Mouse (Mus musculus) mouse embryonic stem cell (cell line): ENCODE data around the gene Mpnd.

Source experiments
- in situ Hi-C, 2 experiments: fragments of 300-500 bp; cut with MboI; formaldehyde crosslinking; loops; 1 replicate in 1 of 2; 3 replicates in 1 of 2; pipeline ENCODE4 v1.14.3; 2019 to 2020; ENCODE audit warnings: low sequenced_read_pairs in 2 of 2, low pct_unique_long_range_greater_than_20kb in 1 of 2, mixed read lengths in 1 of 2; ENCODE audit not compliant: unreplicated experiment in 1 of 2

Gene Mpnd

GRCm38 (mm10) chr17:56016793-56017785 is 11.6 kb downstream of the Mpnd start:
- in situ Hi-C loops, result no loop called here

GRCm38 (mm10) chr17:56017848-56018247 is 12.3 kb downstream of the Mpnd start:
- in situ Hi-C loops, result no loop called here

GRCm38 (mm10) chr17:56018347-56019131 is 13.0 kb downstream of the Mpnd start:
- in situ Hi-C loops, result no loop called here

GRCm38 (mm10) chr17:56020400-56021084 is 15.0 kb downstream of the Mpnd start:
- in situ Hi-C loops, result no loop called here

GRCm38 (mm10) chr17:56021161-56021910 is 15.8 kb downstream of the Mpnd start:
- in situ Hi-C loops, result no loop called here

GRCm38 (mm10) chr17:56022131-56022988 is 16.8 kb downstream of the Mpnd start:
- in situ Hi-C loops, result no loop called here

- in situ Hi-C loops, result no loop called here
These were observed 17.4 kb downstream of the Mpnd start for GRCm38 (mm10) chr17:56022989-56023290.

- in situ Hi-C loops, result no loop called here
These were observed 17.9 kb downstream of the Mpnd start for GRCm38 (mm10) chr17:56023386-56023785.

GRCm38 (mm10) chr17:56024476-56024875 is 19.0 kb downstream of the Mpnd start:
- in situ Hi-C loops, result no loop called here

GRCm38 (mm10) chr17:56024931-56025330 is 19.4 kb downstream of the Mpnd start:
- in situ Hi-C loops, result no loop called here

- in situ Hi-C loops, result no loop called here
These were observed 20.8 kb downstream of the Mpnd start for GRCm38 (mm10) chr17:56026303-56026702.

- in situ Hi-C loops, result no loop called here
These were observed 21.4 kb downstream of the Mpnd start for GRCm38 (mm10) chr17:56026881-56027280.

GRCm38 (mm10) chr17:56027801-56028441 is 22.4 kb downstream of the Mpnd start:
- in situ Hi-C loops, result no loop called here

GRCm38 (mm10) chr17:56030238-56030870 is 24.8 kb downstream of the Mpnd start:
- in situ Hi-C loops, result no loop called here

- in situ Hi-C loops, result no loop called here
These were observed 25.4 kb downstream of the Mpnd start for GRCm38 (mm10) chr17:56030919-56031318.

- in situ Hi-C loops, result no loop called here
These were observed 25.9 kb downstream of the Mpnd start for GRCm38 (mm10) chr17:56031431-56031830.
